Mouse (Mus musculus): ENCODE data around the gene Cul4a. TPM values are rescaled to one million over a fixed set of nuclear protein-coding genes. Genes with fewer than 3 reads are reported as not detected.

Cul4a gene
- total and polyA plus RNA-seq, 2 experiments, result 42.4 to 95.0 TPM

DNA sequence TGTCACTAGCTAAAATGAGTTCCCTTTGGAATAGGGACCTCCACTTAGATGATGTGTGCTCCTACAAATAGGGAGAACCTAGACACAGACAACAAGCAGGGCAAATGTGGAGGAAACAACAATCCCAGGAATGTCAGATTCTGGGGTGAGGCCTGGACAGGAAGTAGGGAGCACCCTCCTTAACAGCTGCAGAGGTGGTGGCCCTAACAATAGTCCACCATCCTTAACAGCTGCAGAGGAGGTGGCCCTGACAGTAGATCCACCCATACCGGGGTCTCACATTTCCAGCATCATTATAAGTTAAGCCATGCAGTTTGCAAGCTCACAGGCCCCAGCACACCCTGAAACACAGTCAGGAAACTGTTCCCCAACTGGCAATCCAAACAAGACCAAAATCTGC is 83.4 kb downstream of the Cul4a start:
- Histone ChIP-seq H3K4me3 (ENCODE audit: insufficient read depth, low read depth, low read length) (no peak overlapping the region), H3K9ac (ENCODE audit: low read depth, low read length) (no peak overlapping the region), H3K27me3 (ENCODE audit: control insufficient read depth, insufficient read depth, low read length) (no peaks in the 10 kb centered on the region), H3K27ac (replicated peaks; ENCODE audit: insufficient read depth, low read depth, low read length) (no peak overlapping the region), H3K36me3 (ENCODE audit: control insufficient read depth, insufficient read depth, low read length) (peaks cover 4% of the 10 kb centered on the region; the same call in 1 of the 2 replicates), H3K79me2 (ENCODE audit: control insufficient read depth, insufficient read depth, low read length) (no peaks in the 10 kb centered on the region), H3K4me1 (ENCODE audit: control insufficient read depth, insufficient read depth, low read length) (peaks cover 4% of the 10 kb centered on the region; the same call in 1 of the 2 replicates)
- no peak for DNase-seq (ENCODE audit: extremely low read depth, low read depth, low spot score)
- TF ChIP-seq POLR2A (IDR thresholded peaks at IDR 0.05; ENCODE audit: extremely low read depth, insufficient read depth, low read length) (no peak), CTCF (IDR thresholded peaks at IDR 0.05; ENCODE audit: low read depth, low read length) (no peak)
- WGBS, result 89% methylated on average over 1 of the region's 1 CpGs

DNA sequence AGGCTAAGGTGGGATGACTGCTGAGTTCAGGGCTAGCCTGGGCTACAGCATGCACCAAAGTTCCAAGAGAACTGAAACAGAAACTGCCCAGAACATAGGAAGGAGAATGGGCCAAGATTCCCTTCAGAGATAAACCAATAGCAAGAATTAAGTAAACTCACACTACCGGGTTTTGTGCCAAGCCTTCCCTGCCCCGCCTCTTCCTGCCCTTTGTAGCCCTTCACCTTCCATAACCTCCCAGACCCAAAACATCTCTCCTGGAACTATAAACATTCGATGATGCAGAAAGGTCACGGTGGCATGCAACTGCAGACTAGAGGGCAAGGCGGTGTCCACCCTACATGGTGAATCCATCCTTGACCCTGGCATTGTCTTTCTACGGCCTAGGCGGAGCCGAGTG is 84.8 kb downstream of the Cul4a start:
- Histone ChIP-seq H3K4me3 (ENCODE audit: insufficient read depth, low read depth, low read length) (no peak overlapping the region), H3K79me2 (ENCODE audit: control insufficient read depth, insufficient read depth, low read length) (no peaks in the 10 kb centered on the region), H3K27me3 (ENCODE audit: control insufficient read depth, insufficient read depth, low read length) (no peaks in the 10 kb centered on the region), H3K27ac (replicated peaks; ENCODE audit: insufficient read depth, low read depth, low read length) (no peak overlapping the region; the same call in 1 of the 2 replicates), H3K9ac (ENCODE audit: low read depth, low read length) (no peak overlapping the region), H3K4me1 (ENCODE audit: control insufficient read depth, insufficient read depth, low read length) (peaks cover 4% of the 10 kb centered on the region; the same call in 1 of the 2 replicates), H3K36me3 (ENCODE audit: control insufficient read depth, insufficient read depth, low read length) (peaks cover 4% of the 10 kb centered on the region; the same call in 1 of the 2 replicates)
- DNase-seq (ENCODE audit: extremely low read depth, low read depth, low spot score), result peak; percentile 77
- TF ChIP-seq POLR2A (IDR thresholded peaks at IDR 0.05; ENCODE audit: extremely low read depth, insufficient read depth, low read length), result no peak
- WGBS, result 45% methylated on average over 8 of the region's 8 CpGs

DNA sequence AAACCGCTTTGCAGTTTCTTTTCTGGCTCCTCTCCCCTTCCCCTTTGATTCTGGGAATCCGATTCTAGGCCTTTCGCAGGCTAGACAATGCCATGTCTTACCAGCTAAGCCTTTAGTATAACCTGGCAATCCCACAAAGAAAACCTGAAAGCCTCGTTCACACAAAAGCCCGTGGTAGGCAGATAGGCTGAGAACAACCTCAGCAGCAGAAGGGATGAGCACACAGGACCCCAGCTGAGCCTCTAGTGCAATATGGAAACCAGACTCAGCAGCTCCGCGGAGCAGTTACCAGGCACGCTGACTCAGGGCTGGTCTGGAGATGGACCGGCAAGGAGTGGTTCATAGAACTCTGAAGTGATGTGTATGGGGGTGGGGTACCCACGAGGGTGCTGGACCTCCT is 89.4 kb downstream of the Cul4a start:
- Histone ChIP-seq H3K9ac (ENCODE audit: low read depth, low read length) (no peak overlapping the region), H3K27me3 (ENCODE audit: control insufficient read depth, insufficient read depth, low read length) (no peaks in the 10 kb centered on the region), H3K27ac (replicated peaks; ENCODE audit: insufficient read depth, low read depth, low read length) (no peak overlapping the region), H3K4me3 (ENCODE audit: insufficient read depth, low read depth, low read length) (no peak overlapping the region), H3K4me1 (ENCODE audit: control insufficient read depth, insufficient read depth, low read length) (peaks cover 7% of the 10 kb centered on the region; the same call in 1 of the 2 replicates), H3K79me2 (ENCODE audit: control insufficient read depth, insufficient read depth, low read length) (peaks cover 4% of the 10 kb centered on the region; the same call in 1 of the 2 replicates), H3K36me3 (ENCODE audit: control insufficient read depth, insufficient read depth, low read length) (no peaks in the 10 kb centered on the region; the same call in 1 of the 2 replicates)
- no peak for TF ChIP-seq POLR2A (IDR thresholded peaks at IDR 0.05; ENCODE audit: extremely low read depth, insufficient read depth, low read length)
- no peak for TF ChIP-seq CTCF (IDR thresholded peaks at IDR 0.05; ENCODE audit: low read depth, low read length)
- 74% methylated on average over 10 of the region's 10 CpGs for WGBS
- no peak for DNase-seq (ENCODE audit: extremely low read depth, low read depth, low spot score)

DNA sequence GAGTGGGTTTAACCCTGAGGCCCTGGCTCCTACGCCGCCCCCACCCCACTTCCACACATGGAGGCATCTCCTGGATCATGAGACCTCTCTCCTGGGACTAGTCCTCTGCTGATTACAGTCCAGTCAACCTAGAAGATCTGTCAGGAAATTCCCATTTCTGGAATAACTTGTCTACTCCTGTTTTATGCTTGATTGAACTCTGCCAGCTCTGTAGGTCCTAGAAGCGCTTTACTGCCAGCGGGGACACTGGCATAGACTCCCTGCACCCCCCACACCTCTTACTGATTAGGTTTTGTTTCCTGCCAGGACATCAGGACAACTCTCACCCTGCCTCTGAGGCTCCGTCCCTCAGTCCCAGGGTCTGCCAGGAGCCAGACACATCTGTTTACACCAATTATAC is 92.1 kb downstream of the Cul4a start:
- Histone ChIP-seq H3K79me2 (ENCODE audit: control insufficient read depth, insufficient read depth, low read length) (peaks cover 7% of the 10 kb centered on the region; the same call in 1 of the 2 replicates), H3K4me1 (ENCODE audit: control insufficient read depth, insufficient read depth, low read length) (peaks cover 4% of the 10 kb centered on the region; the same call in 1 of the 2 replicates), H3K27me3 (ENCODE audit: control insufficient read depth, insufficient read depth, low read length) (no peaks in the 10 kb centered on the region), H3K4me3 (ENCODE audit: insufficient read depth, low read depth, low read length) (no peak overlapping the region), H3K9ac (ENCODE audit: low read depth, low read length) (no peak overlapping the region), H3K36me3 (ENCODE audit: control insufficient read depth, insufficient read depth, low read length) (no peaks in the 10 kb centered on the region; the same call in 1 of the 2 replicates), H3K27ac (replicated peaks; ENCODE audit: insufficient read depth, low read depth, low read length) (no peak overlapping the region)
- no peak for DNase-seq (ENCODE audit: extremely low read depth, low read depth, low spot score)
- TF ChIP-seq CTCF (IDR thresholded peaks at IDR 0.05; ENCODE audit: low read depth, low read length), result no peak
- TF ChIP-seq POLR2A (IDR thresholded peaks at IDR 0.05; ENCODE audit: extremely low read depth, insufficient read depth, low read length), result no peak
- WGBS, result 95% methylated on average over 5 of the region's 5 CpGs

Other genes with a start within 250 kb of the Cul4a start
- 0.40 and 1.1 TPM in 2 replicates for gene Mcf2l, start 231.8 kb upstream of the Cul4a start, total RNA-seq (2014; rRNA removed)
- gene Mcf2l, start 231.8 kb upstream of the Cul4a start, polyA plus RNA-seq (2012; rRNA removed), result 0.11 and 0.32 TPM in 2 replicates
- 95.0 and 117 TPM in 2 replicates for gene F7, start 79.6 kb upstream of the Cul4a start, total RNA-seq (2014; rRNA removed)
- gene F7, start 79.6 kb upstream of the Cul4a start, polyA plus RNA-seq (2012; rRNA removed), result 173 and 185 TPM in 2 replicates
- gene F10, start 68.3 kb upstream of the Cul4a start, total RNA-seq (2014; rRNA removed), result 374 and 399 TPM in 2 replicates
- gene F10, start 68.3 kb upstream of the Cul4a start, polyA plus RNA-seq (2012; rRNA removed), result 267 and 371 TPM in 2 replicates
- 240 and 252 TPM in 2 replicates for gene Proz, start 44.7 kb upstream of the Cul4a start, total RNA-seq (2014; rRNA removed)
- 374 and 460 TPM in 2 replicates for gene Proz, start 44.7 kb upstream of the Cul4a start, polyA plus RNA-seq (2012; rRNA removed)
- gene Pcid2, start 162 bp upstream of the Cul4a start, total RNA-seq (2014; rRNA removed), result 7.0 and 11.2 TPM in 2 replicates
- 11.6 and 12.2 TPM in 2 replicates for gene Pcid2, start 162 bp upstream of the Cul4a start, polyA plus RNA-seq (2012; rRNA removed)
- 381 and 420 TPM in 2 replicates for gene Lamp1, start 53.5 kb downstream of the Cul4a start, total RNA-seq (2014; rRNA removed)
- 563 and 625 TPM in 2 replicates for gene Lamp1, start 53.5 kb downstream of the Cul4a start, polyA plus RNA-seq (2012; rRNA removed)
- 25.3 and 25.5 TPM in 2 replicates for gene Grtp1, start 95.0 kb downstream of the Cul4a start, total RNA-seq (2014; rRNA removed)
- gene Grtp1, start 95.0 kb downstream of the Cul4a start, polyA plus RNA-seq (2012; rRNA removed), result 28.3 and 30.3 TPM in 2 replicates
- gene Adprhl1, start 148.5 kb downstream of the Cul4a start, total RNA-seq (2014; rRNA removed), result 0.74 TPM in 1 of 2 replicates, not detected in the other
- not detected in 2 replicates for gene Adprhl1, start 148.5 kb downstream of the Cul4a start, polyA plus RNA-seq (2012; rRNA removed)
- 10.6 and 10.7 TPM in 2 replicates for gene Dcun1d2, start 182.5 kb downstream of the Cul4a start, total RNA-seq (2014; rRNA removed)
- 11.0 and 13.1 TPM in 2 replicates for gene Dcun1d2, start 182.5 kb downstream of the Cul4a start, polyA plus RNA-seq (2012; rRNA removed)
- gene Tmco3, start 182.6 kb downstream of the Cul4a start, total RNA-seq (2014; rRNA removed), result 5.1 and 5.5 TPM in 2 replicates
- gene Tmco3, start 182.6 kb downstream of the Cul4a start, polyA plus RNA-seq (2012; rRNA removed), result 7.0 and 9.0 TPM in 2 replicates
- 12.8 and 13.2 TPM in 2 replicates for gene Tfdp1, start 233.1 kb downstream of the Cul4a start, total RNA-seq (2014; rRNA removed)
- 12.9 TPM in 2 replicates for gene Tfdp1, start 233.1 kb downstream of the Cul4a start, polyA plus RNA-seq (2012; rRNA removed)